Comparison of ENCODE assay signal across 8 mouse cellular contexts in the genomic region with DNA sequence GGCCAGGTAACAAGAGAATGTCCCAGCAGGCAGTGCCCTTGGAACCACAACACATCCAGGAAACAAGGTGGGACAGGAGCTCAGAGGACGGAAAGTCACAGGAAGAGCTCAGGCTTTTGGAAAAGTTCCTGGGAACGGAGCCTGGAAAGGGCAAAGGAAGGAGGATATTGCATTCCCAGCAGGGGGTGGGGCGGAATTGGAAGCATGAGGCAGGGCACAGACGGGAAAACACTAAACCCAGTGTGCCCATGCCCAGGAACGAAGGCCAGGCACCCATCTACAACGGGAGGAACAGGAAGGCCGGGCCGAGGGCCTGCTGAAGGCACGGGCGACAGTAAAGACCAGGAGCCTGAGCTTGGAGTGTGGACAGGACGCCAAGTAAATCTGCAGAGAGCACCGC.
A peak's percentile ranks its signal among the peaks of the same experiment; 100 is the strongest.
DNase-seq lines count a peak whose midpoint lies in the region; ATAC-seq lines count a peak whose summit lies in the region.

No protein-coding gene starts in this region.

- peaks cover 20% of the 10 kb centered on the region for H3K4me1 ChIP-seq in embryonic facial prominence, embryonic 15.5 days

- 0 out of 2 replicates have a peak overlapping the region, but pooled peaks have one; percentile 40 for H3K27ac ChIP-seq in embryonic facial prominence, embryonic 15.5 days (replicated peaks)

- intact Hi-C loops in heart, postnatal 36 days (cut with DNase I) = loop anchor here (2.0 kb wide), 2 partner anchors 53 to 189 kb away; a partner anchor contains a TSS

- no peak overlapping the region for H3K9ac ChIP-seq in embryonic facial prominence, embryonic 15.5 days

- H3K4me2 ChIP-seq in embryonic facial prominence, embryonic 15.5 days (replicated peaks) = no peak overlapping the region

- H3K36me3 ChIP-seq in embryonic facial prominence, embryonic 15.5 days = no peaks in the 10 kb centered on the region

- no peaks in the 10 kb centered on the region for H3K27me3 ChIP-seq in embryonic facial prominence, embryonic 15.5 days

- no peak for ATAC-seq in embryonic facial prominence, embryonic 15.5 days (ENCODE audit: insufficient number of reproducible peaks, low FRiP score, low TSS enrichment, low read depth)

- DNase-seq in ovary, postnatal 36 days (ENCODE audit: low spot score) = peak; percentile 27
- DNase-seq in ovary, postnatal 14 days (ENCODE audit: low spot score) = no peak
- peak; percentile 64 to 73 for DNase-seq in heart, postnatal 36 days
- peak; percentile 65 to 72 for DNase-seq in lung, postnatal 4 days
- DNase-seq in right cerebral cortex, postnatal 4 days = no peak
- no peak for DNase-seq in thymus, adult 18-20 months
- no peak for DNase-seq in T-cell, adult 2 months (ENCODE audit: low spot score)

- 49% methylated on average over 12 of the region's 12 CpGs for WGBS in embryonic facial prominence, embryonic 15.5 days

- no peak overlapping the region for H3K4me3 ChIP-seq in embryonic facial prominence, embryonic 15.5 days (replicated peaks)

- H3K9me3 ChIP-seq in embryonic facial prominence, embryonic 15.5 days (replicated peaks) = no peaks in the 10 kb centered on the region

Comparison
In these comparisons a context has a peak if more than half of its experiments do, and no peak if none do; other contexts are left out.
1. DNase-seq: peak in ovary, postnatal 36 days (single experiment), heart, postnatal 36 days (2 of 2) and lung, postnatal 4 days (2 of 2); none in ovary, postnatal 14 days (single experiment), right cerebral cortex, postnatal 4 days (single experiment), thymus, adult 18-20 months (0 of 2) and T-cell, adult 2 months (single experiment).